Mouse (Mus musculus) layer of hippocampus, postnatal 25 days (tissue): Measurements from ENCODE around the gene Kiss1. TPM values are rescaled to one million over a fixed set of nuclear protein-coding genes. Genes with fewer than 3 reads are reported as not detected.

Source experiments
- DNase-seq, 2 experiments: peaks; one replicate each; pipeline ENCODE4 v3.0.0; 2022; ENCODE audit warnings: mixed read lengths in 2 of 2, low spot score in 1 of 2; ENCODE audit errors: extremely low spot score in 1 of 2
- total RNA-seq, 2 experiments: library from RNA; stranded (reverse); gene quantifications; 2 replicates each; pipeline ENCODE4 v1.2.3; 2021

The Kiss1 gene
- total RNA-seq, 2 experiments from 2014 or later = not detected

GRCm38 (mm10) chr1:133355912-133356311, 34.2 kb downstream of the Kiss1 start:
- no peak for DNase-seq

DNA sequence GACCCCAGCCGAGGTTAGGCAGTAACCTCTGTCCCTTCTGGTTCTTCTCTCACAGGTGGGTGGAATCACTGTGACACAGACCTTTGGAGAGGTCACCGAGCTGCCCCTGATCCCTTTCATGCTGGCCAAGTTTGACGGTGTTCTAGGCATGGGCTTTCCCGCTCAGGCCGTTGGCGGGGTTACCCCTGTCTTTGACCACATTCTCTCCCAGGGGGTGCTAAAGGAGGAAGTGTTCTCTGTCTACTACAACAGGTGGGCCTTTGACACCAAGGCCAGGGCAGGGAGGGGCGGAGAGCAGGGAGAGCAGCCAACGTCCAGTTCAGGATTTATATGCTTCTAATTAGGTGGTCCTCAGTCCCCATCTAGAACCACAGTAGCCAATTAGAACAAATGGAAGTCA, 34.7 kb downstream of the Kiss1 start:
- no peak for DNase-seq

DNA sequence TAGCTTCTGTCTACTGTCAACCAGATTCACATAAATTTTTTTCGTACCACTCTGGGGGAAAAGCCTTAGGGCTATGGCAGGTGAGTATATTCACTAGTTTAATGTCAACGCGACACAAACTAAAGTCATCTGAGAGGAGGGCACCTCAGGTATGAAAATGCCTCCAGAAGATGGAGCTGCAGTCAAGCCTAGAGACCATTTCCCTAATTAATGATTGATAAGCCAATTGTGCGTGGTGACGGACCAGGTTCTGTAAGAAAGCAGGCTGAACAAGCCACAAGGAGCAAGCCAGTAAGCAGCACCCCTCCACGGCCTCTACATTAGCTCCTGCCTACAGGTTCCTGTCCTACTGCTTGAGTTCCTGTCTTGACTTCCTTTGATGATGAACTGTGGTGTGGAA, 39.3 kb downstream of the Kiss1 start:
- DNase-seq = no peak

DNA sequence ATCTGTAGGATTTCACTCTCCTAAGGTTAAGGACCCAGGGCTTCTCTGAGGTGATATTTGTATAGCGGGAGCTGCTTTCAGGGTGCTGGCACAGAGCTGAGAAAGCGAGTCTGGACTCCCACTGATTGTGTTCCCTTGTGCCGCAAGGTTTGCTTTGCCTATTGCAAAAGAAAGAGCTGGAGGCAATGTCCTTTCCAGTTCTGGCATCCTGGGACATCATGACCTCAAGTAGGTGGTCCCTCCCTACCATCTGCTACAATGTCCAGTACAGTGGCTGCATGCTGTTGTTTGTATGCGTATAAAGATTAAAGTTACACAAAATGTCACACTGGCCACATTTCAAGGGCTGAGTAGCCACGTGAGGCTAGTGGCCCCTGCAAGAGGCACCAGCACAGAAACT, 40.4 kb downstream of the Kiss1 start:
- DNase-seq = no peak

DNA sequence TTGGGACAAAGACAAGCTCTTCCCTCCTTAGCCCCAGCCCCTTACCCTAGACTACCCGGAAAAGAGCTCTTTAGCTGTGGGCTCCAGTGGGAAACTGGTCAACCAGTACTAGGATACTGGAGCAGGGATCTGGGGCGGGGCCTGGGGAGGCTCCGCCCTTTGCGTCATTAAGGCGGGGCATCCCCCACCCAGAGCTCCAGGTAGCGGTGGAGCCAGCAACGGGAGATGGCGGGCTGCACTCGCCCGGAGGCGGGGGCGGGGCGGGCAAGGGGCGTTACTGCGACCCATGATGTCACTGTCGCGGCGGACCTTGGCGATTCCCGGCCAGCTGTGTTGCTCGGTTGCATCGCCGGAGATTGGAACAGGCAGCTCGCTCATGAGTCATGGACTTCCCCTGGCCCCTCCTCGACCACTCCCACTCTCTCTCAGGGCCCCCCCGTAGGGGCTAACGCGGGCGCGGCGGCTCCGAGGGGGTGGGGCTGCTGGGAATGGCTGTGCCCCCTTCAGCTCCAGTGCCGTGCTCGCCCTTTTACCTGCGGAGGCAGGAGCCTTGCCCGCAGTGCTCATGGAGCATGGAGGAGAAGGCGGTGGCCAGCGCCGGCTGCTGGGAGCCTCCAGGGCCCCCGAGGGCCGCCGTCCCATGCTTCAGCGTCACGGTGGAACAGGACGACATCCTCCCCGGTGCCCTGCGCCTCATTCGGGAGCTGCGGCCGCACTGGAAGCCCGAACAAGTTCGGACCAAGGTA, 41.8 kb downstream of the Kiss1 start, which contains the start of gene Etnk2:
Gene Etnk2, plus strand, starts transcription at position 297 of the 746 bp plus-strand sequence.
- peak; percentile 55 to 62 for DNase-seq

- DNase-seq = no peak
Measured at GRCm38 (mm10) chr1:133364022-133364630, 42.5 kb downstream of the Kiss1 start.

DNA sequence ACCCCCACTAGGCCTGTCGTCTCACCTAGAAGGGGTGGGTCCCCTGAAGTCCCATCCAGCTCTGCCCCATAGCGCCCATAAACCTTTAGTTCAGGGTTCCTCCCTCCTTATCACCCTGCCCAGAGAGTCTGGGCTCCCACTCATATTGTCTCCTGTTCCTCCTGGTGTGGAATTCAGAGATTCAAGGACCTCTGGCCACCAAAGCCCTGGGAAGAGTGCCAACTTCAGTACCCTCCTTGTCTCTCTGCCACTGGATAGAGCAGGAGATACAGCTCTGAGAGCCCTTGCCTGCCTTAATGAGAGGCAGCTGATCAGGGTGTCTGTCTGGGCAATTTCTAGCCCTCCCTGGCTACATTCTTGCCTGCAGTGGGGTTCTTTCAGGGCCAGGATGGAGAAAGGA, 43.2 kb downstream of the Kiss1 start:
- DNase-seq = no peak

GRCm38 (mm10) chr1:133366951-133367605, 45.4 kb downstream of the Kiss1 start:
- DNase-seq = no peak

DNA sequence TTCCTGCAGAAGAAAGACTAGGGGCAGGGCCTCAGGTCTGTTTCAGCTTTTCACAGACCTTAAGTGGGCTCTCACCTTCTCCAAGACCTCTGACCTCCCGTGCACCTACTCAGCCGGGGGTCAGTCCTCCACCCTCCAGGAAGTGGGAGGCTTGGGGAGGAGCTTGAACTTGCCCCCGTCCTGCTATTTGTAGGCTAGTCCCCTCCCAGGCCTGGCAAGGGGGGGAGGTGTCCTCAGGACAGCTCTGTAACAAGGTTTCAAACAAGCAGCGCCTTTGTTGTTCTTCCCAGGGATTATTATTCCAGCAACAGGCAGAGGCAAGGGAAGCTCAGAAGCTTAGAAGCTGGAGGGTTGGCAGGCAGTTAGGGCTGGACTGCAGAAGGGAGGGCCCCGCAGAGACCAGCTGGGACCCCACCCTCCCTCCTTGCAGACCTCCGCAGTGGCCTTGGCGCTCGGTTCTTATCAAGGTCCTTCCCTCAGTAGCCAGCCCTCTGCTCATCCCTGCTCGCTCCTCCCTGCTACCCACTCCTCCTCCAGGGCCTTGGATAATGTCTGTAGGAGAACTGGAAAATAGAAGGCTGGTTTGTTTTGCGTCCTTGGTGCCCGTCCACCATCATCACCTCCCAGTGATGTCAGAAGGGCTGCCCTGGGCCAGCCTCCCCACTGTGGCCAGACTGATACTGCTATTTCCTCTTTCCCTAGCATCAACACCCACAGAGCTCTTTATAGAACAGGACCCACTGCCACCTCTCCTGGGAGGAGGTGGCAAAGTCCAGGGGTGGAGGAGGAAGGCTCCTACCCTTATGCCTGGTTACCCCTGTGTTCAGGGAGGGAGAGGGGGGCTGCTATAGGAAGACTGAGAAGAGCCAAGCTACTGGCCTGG, 46.2 kb downstream of the Kiss1 start:
- no peak for DNase-seq

DNA sequence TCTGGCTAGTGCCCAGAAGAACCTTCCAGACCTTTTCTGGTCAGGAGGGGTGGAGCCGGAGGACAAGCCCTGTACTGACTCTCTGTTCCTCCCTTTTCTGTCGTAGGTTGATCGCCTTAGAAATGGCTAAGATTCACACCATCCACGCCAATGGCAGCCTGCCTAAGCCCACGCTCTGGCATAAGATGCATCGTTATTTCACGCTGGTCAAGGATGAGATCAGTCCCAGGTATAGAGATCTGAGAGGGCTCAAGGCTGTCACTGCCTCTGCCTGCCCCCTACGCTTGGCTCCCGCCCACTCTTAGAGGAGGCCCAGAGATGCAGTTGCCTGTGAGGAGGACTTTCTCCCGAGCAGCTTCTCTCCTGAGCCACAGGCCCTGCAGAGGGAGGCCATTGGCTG, 47.0 kb downstream of the Kiss1 start:
- DNase-seq = no peak

DNA sequence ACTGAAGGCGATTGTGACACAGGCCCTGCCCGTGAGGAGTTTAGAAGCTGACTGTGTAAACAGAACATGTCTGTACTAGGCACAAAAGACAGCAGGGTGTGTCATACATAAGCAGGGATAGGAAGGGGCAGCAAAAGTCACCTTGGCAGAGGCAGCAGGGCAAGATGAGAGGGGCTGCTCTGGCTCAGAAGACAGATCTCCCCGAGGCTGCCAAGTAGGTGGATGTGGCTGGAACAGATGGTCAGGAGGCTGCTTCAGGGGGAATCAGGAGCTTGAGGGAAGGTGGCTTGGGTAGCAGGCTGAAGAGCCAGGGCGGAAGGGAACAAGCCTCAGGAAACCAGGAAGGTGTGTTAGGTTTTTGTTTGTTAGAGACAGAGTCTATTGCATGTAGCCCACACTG, 48.7 kb downstream of the Kiss1 start:
- DNase-seq = no peak

DNA sequence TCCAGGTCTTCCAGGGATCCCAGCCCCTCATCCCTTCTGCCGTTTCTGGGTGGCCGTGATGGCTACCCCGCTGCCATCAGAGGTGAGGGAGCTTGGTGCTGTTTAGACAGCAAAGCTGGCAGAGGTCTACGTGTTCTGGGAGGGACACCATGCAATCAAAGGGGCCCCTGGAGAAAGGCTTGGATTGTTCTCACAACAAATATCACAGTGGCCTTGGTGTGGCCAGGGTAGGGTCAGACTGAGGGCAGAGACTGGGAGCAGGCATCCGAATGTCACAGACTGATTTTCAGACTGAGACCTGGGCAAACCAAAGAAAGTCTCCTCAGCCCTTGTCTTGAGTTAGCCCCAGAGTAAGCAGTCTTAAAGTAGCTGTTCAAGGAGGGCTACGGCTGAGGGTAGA, 49.8 kb downstream of the Kiss1 start:
- no peak for DNase-seq

DNA sequence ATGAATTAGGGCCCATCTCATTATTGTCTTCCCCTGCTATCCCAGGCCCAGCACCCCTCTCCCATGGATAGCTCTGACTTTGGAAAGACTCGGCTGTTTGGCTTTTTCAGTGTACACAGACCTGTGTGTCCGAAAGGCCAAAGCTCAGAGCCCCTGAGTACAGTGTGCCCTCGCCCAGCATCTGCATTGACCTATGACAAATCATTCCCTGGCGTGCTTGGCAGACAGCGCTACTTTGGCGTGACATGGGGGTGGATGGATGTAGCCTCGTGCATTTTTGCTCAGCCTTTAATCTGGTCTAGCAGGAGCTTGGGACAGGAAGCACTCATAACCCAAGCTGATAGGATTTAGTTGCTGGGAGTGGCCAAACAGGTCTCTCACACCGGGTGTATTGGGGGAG, 50.4 kb downstream of the Kiss1 start:
- no peak for DNase-seq

- no peak for DNase-seq
Measured at GRCm38 (mm10) chr1:133375696-133376346, 54.1 kb downstream of the Kiss1 start.

DNA sequence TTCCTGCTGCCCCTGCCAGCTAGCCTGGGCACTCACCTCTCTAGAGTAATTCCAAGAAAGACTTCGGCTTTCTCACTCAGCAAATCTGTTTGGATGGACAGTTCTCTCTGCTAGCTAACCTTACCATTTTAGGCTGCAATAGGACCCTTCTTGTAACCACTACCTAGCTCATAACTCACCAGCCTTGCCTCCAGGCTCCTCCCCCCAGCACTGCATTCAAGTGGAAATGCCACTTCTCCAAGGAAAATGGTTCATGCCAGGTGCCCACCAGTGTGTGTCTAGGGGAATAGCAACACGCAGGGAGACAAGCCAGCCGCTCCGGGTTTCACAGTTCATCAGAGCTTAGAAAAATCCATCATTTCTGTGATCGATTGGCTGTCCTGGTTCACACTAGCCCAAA, 55.9 kb downstream of the Kiss1 start:
- DNase-seq = no peak

Other genes starting within 250 kb of the Kiss1 start
- gene Ppp1r15b, start 190.7 kb upstream of the Kiss1 start, total RNA-seq = 10 to 100 TPM; 40.9 to 43.0 TPM
- gene Plekha6, start 157.7 kb upstream of the Kiss1 start, total RNA-seq = 10 to 100 TPM; 34.4 to 52.1 TPM
- not detected for gene Golt1a, start 12.1 kb upstream of the Kiss1 start, total RNA-seq
- gene Ren1, start 28.6 kb downstream of the Kiss1 start, total RNA-seq = not detected
- gene Etnk2, start 41.7 kb downstream of the Kiss1 start, total RNA-seq = 1 to 10 TPM; 1.8 to 2.7 TPM
- 1 to 10 TPM; 7.4 to 9.6 TPM for gene Sox13, start 102.5 kb downstream of the Kiss1 start, total RNA-seq